Mouse (Mus musculus) C3H10T1/2 (cell line): ENCODE results near the gene Olfr887. TPM values are rescaled to one million over a fixed set of nuclear protein-coding genes. Genes with fewer than 3 reads are reported as not detected.

Experiments
- polyA plus RNA-seq, 2 experiments: library from polyadenylated mRNA; unstranded; fragments of >200 nt; fragmentation: generic; extraction: Trizol; gene quantifications; one replicate each; pipeline ENCODE4 v1.2.1; 2012; ENCODE audit warnings: missing spikeins in 2 of 2

The Olfr887 gene
- not detected for polyA plus RNA-seq

GRCm38 (mm10) chr9:38083772-38084171 lies at the start of gene Olfr887:
TSS of gene Olfr887 (plus strand) at chr9:38084072.

DNA sequence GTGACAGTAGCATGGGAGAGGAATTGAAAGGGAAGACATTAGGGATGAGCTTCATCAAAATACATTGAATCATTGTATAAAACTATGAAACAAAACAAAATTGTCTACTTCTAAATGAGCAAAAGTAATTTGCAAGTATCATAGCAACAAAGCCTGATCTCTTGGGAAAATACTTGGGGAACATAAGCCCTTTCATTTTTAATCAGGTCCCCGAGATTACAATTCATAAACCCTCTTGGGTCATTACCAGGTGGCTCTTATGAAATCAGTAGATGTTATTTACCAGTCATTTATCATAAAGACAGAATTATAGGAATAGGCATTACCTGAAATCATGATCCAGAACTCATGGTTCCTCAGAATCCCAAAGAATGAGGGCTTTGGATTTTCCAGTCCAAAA lies 37.6 kb upstream of the Olfr887 start, which contains the start of gene Olfr884:
TSS of gene Olfr884 (plus strand) at position 301 of the 400 bp plus-strand sequence.

GRCm38 (mm10) chr9:38061022-38061421 lies 22.9 kb upstream of the Olfr887 start, which contains the start of gene Olfr885:
TSS of gene Olfr885 (plus strand) at chr9:38061322.

DNA sequence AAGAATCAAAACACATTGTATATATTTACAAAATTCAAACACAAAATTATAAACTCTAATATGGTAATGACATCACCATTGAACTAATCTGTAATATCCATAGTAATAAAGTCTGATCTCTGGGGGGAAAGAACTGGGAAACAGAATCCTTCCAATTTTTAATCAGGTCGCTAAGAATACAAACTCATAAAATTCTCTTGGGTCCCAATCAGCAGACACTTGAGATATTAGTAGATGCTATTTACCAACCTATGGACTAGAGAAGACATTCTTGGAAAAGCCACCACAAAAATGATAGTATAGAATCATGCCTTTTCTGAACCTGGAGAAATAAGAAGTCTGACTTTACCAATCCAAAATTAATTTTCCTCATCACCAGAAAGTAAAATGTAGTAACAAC lies 24.0 kb downstream of the Olfr887 start, which contains the start of gene Olfr888:
TSS of gene Olfr888 (plus strand) at position 301 of the 400 bp plus-strand sequence.

DNA sequence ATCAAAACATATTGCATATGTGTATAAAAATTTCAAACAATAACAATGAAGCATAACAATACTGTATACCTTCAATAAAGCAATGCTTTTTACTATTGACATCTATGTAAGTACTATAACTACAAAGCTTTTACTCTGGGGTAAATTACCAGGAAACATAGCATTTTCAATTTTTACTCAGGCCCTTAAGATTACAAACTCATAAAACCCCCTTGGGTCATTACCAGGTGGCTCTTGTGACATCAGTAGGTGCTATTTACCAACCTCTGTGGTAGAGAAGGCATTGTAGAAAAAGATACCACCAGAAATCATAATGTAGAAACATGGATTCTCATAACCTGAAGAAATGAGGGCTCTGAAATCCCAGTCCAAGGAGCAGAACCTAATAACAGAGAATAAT lies 31.0 kb downstream of the Olfr887 start, which contains the start of gene Olfr889:
TSS of gene Olfr889 (plus strand) at position 301 of the 400 bp plus-strand sequence.

Other genes starting within 250 kb of the Olfr887 start
- not detected for gene Olfr877, start 229.8 kb upstream of the Olfr887 start, polyA plus RNA-seq
- gene Olfr145, start 187.3 kb upstream of the Olfr887 start, polyA plus RNA-seq, result not detected
- not detected for gene Olfr878, start 166.2 kb upstream of the Olfr887 start, polyA plus RNA-seq
- not detected for gene Olfr881, start 92.2 kb upstream of the Olfr887 start, polyA plus RNA-seq
- gene Olfr883, start 58.3 kb upstream of the Olfr887 start, polyA plus RNA-seq, result not detected
- not detected for gene Olfr884, start 37.5 kb upstream of the Olfr887 start, polyA plus RNA-seq
- not detected for gene Olfr885, start 22.8 kb upstream of the Olfr887 start, polyA plus RNA-seq
- not detected for gene Olfr888, start 24.1 kb downstream of the Olfr887 start, polyA plus RNA-seq
- gene Olfr889, start 31.1 kb downstream of the Olfr887 start, polyA plus RNA-seq, result under 1 TPM; 0.01 to 0.06 TPM
- gene Olfr890, start 58.4 kb downstream of the Olfr887 start, polyA plus RNA-seq, result not detected
- gene Olfr891, start 96.7 kb downstream of the Olfr887 start, polyA plus RNA-seq, result not detected
- gene Olfr893, start 124.3 kb downstream of the Olfr887 start, polyA plus RNA-seq, result not detected
- not detected for gene Olfr894, start 134.0 kb downstream of the Olfr887 start, polyA plus RNA-seq
- gene Olfr143, start 168.7 kb downstream of the Olfr887 start, polyA plus RNA-seq, result not detected
- not detected for gene Olfr895, start 183.8 kb downstream of the Olfr887 start, polyA plus RNA-seq
- gene Olfr896-ps1, start 207.0 kb downstream of the Olfr887 start, polyA plus RNA-seq, result not detected
- not detected for gene Olfr25, start 245.0 kb downstream of the Olfr887 start, polyA plus RNA-seq